Mouse (Mus musculus) CH12F3 (cell line): Measurements from ENCODE around the gene Btg1.

ENCODE experiments used
- in situ Hi-C: fragments of 300-500 bp; cut with MboI; formaldehyde crosslinking; loops from 2 replicates; pipeline ENCODE4 v1.14.3; 2020; ENCODE audit warnings: low sequenced_read_pairs

Btg1 gene

DNA sequence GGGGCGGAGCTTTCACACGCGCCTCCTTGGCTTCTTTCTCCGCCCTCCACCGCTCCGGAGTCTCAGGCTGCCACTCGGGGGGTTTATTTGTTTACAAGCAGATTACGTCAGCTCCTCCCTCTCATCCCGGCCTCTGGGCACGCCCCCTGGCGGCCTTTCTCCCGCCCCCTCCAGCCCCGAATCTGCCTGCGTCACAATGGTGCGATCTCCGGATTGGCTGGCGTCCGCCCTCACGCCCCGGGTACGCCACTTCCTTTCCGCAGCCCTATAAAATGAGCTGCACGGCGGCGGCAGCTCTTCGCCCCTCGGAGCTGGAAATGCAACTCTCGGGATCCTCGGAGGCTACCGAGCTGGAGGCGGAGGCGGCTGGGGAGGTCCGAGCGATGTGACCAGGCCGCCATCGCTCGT is at the start of gene Btg1:
Gene Btg1, plus strand, starts transcription at position 298 of the 408 bp plus-strand sequence.
- in situ Hi-C loops: loop anchor here (10.0 to 25.0 kb wide), 3 partner anchors 254 to 696 kb away; no protein-coding TSS in a partner anchor

GRCm38 (mm10) chr10:96569469-96569868 is 47.3 kb upstream of the Btg1 start:
- in situ Hi-C loops: no loop called here

GRCm38 (mm10) chr10:96571176-96571575 is 45.6 kb upstream of the Btg1 start:
- in situ Hi-C loops: no loop called here

DNA sequence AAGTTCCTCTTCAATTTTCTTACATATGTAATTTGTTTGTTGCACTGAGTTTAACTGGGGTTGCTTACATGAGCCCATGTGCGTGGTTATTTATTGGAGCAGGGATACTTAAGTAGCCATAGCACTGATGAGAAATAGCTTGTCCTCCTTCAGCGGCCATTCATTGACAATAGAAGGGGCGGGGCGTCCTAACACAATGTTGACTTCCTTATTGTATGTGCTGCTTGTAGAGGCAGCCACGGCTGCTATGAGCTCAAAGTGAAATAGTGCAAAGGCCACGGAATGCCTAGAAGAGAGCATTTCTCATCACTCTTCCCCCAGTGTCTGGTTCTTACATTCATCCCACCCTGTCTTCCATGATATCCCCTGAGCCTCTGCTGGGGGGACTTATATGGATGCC is 42.0 kb upstream of the Btg1 start:
- in situ Hi-C loops: no loop called here

GRCm38 (mm10) chr10:96575338-96575737 is 41.5 kb upstream of the Btg1 start:
- in situ Hi-C loops: no loop called here

DNA sequence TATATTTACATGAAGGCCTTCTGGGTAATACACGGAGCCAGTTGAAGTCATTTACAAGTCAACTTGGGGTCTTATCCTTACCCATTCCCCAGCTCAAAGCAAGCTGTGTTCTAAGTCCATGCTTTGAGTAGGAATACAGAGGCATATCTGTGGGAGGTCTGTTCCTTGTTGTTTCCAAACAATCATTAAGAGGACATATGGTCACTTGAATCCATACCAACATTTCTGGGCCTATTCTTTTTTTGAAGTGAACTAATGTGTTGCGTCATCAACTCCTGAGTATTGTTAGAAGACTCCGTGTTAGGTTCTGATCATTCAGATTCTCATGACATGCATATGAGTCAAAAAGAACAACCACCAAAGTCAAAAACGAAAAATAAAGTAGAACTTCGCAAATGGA is 37.9 kb upstream of the Btg1 start:
- in situ Hi-C loops: no loop called here

DNA sequence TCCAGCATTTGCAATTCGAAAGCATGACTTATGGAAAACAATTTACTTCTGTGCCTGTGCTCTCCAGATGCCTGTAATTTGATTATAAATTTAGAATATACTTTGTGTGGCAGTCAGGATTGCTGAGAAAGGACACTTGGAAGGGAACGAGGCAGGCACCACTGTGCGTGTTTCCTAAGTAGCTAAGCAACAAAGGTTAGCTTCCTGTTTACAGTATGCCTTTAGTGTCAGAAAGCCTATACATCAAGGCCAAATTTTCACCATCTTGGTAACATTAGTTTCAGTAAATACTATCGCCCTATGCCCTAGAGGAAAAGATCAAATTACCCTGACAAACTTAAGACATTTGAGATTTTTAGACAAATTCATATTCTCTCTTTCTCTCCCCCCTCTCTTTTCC is 37.4 kb upstream of the Btg1 start:
- in situ Hi-C loops: no loop called here

DNA sequence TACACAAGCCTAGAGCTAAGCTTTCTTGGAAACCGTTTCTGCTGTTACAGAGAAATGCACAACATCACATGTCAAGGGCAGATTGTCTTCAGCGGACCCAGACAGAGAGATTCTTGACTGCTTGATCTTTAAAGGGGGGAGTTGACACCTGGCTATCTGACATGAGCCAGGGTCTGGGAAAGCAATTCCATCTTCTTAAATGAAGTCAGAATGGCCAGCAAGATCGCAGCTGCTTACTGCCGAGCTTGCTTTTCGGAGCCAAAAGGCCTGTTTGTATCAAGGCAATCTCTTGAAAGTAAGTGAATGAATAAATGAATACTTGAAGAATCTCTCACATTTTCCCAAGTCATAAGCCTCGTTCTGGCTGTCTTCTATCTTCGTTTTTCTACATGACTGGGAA is 36.6 kb upstream of the Btg1 start:
- in situ Hi-C loops: no loop called here

- in situ Hi-C loops: no loop called here
Observed at GRCm38 (mm10) chr10:96581232-96581631, 35.6 kb upstream of the Btg1 start.

- in situ Hi-C loops: no loop called here
Observed at GRCm38 (mm10) chr10:96586191-96586880, 30.5 kb upstream of the Btg1 start.

DNA sequence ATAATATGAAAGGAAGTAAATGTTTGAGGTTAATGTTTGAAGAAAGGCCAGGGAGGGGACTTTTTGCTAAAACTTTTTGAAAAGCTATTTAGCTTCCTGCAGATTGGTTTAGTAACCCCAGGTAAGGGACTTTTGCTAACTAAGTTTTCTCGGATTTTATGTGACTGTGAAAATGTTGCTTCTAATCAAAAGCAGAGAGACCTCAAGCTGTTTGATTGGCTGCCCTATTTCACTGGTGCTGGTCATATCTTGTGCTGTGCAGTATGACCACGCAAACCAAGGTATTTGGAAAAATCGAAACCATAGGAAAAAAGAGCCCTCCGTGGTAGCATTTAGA is 30.0 kb upstream of the Btg1 start:
- in situ Hi-C loops: no loop called here

- in situ Hi-C loops: no loop called here
Observed at GRCm38 (mm10) chr10:96588233-96588632, 28.6 kb upstream of the Btg1 start.

DNA sequence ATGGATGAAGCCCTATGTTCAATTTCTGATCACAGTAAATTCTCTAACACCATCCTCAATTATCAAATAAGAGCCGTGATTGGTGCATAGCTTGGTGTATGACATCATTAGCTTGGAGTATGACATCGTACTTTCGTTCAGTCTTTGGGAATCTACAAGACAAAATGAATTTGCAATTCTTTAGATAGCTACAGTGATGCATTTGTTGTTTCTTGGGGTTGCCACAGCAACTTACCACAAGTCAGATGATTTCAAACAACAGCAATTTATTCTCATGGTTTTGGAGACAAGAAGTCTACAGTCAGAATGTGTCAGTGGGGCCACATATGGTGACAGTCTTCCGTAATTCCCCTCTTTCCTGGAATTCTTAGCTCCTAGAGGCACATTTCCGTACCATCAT is 27.0 kb upstream of the Btg1 start:
- in situ Hi-C loops: no loop called here

DNA sequence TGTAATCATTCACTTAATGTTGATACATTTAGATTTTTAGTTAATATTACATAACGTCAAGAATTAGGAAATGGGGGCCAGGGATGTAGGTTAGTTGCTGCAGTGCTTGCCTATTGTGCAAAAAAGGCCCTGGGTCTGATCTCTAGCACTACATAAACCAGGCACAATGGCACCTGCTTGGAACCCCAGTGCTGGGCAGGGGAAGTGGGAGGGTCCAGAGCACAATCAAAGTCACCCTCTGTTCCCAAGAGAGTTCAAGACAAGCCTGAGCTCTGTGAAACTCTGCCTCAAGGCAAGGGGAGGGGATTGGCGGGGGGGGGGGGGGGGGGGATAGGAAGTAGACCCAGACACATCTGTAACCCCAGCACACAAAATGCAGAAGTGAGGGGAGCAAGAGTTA is 24.7 kb upstream of the Btg1 start:
- in situ Hi-C loops: no loop called here

- in situ Hi-C loops: no loop called here
Observed at GRCm38 (mm10) chr10:96595435-96596132, 21.2 kb upstream of the Btg1 start.

DNA sequence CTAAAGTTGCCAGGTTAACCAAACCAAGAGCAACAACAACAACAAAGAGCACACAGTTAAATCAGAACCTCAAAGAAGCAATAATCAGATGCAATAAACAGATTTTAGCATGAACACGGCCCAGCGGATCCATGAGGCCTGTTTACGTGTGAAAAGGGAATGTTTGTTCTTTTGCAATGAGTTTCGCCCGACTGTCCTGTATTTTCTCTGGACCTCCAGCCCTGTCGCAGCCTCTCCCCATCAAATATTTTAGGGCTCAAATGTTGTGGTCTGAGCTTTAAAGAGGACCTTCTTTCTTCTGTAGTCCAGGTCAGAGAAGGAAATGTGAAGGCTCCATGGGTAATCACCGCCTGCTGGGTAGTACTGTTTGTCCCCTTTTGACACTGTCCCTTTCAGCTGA is 20.4 kb upstream of the Btg1 start:
- in situ Hi-C loops: no loop called here

- in situ Hi-C loops: loop anchor here (25.0 kb wide), 2 partner anchors 237 to 713 kb away; no protein-coding TSS in a partner anchor
Observed at GRCm38 (mm10) chr10:96599641-96600040, 17.2 kb upstream of the Btg1 start.

DNA sequence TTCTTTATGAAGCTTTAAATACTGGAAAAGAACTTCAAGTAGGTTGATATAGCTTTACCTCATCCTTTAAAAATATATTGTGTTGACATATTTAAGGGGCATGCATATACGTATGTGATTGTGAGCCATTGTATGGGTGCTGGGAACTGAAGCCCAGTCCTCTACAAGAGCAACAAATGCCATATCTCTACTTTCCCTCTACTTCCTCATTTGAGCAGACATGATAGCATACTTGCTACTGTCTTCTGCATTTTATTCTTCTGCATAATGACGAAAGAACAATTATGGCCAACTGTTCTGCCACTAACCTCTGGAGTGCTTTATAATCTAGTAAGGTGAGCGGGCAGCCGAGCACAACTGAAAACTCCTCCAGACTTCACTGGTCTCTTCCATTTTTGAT is 15.1 kb upstream of the Btg1 start:
- in situ Hi-C loops: loop anchor here (25.0 kb wide), 2 partner anchors 239 to 711 kb away; no protein-coding TSS in a partner anchor

- in situ Hi-C loops: loop anchor here (25.0 kb wide), 2 partner anchors 240 to 710 kb away; no protein-coding TSS in a partner anchor
Observed at GRCm38 (mm10) chr10:96602339-96602738, 14.5 kb upstream of the Btg1 start.

GRCm38 (mm10) chr10:96605168-96605567 is 11.6 kb upstream of the Btg1 start:
- in situ Hi-C loops: loop anchor here (25.0 kb wide), 2 partner anchors 243 to 707 kb away; no protein-coding TSS in a partner anchor

GRCm38 (mm10) chr10:96605856-96606255 is 10.9 kb upstream of the Btg1 start:
- in situ Hi-C loops: loop anchor here (25.0 kb wide), 2 partner anchors 244 to 706 kb away; no protein-coding TSS in a partner anchor

GRCm38 (mm10) chr10:96607617-96608185 is 9.1 kb upstream of the Btg1 start:
- in situ Hi-C loops: loop anchor here (25.0 kb wide), 2 partner anchors 245 to 705 kb away; no protein-coding TSS in a partner anchor
